Mouse (Mus musculus) neural tube, embryonic 13.5 days (tissue): ENCODE data around the gene Tox3. TPM values are rescaled to one million over a fixed set of nuclear protein-coding genes. Genes with fewer than 3 reads are reported as not detected.

Experiments
- ATAC-seq: fragments of 200-750 bp; cut with Nextera tagmentation; 2 replicates; pipeline ENCODE4 v1.8.0; 2017; ENCODE audit warnings: low read depth, mild to moderate bottlenecking, moderate TSS enrichment, moderate library complexity
- H3K27ac ChIP-seq: fragments of 300-500 bp; sonication (generic); replicated peaks from 2 replicates; pipeline ENCODE4 v1.5.1; 2015; ENCODE audit warnings: moderate library complexity, mild to moderate bottlenecking, inconsistent platforms
- H3K27me3 ChIP-seq: fragments of 300-500 bp; sonication (generic); 2 replicates; pipeline ENCODE4 v1.6.1; 2015; ENCODE audit warnings: mild to moderate bottlenecking, inconsistent platforms
- H3K36me3 ChIP-seq: fragments of 300-500 bp; sonication (generic); 2 replicates; pipeline ENCODE4 v1.6.1; 2015; ENCODE audit warnings: mild to moderate bottlenecking, inconsistent platforms
- H3K4me1 ChIP-seq: fragments of 300-500 bp; sonication (generic); replicated peaks from 2 replicates; pipeline ENCODE4 v1.6.1; 2015; ENCODE audit warnings: inconsistent platforms
- H3K4me2 ChIP-seq: fragments of 300-500 bp; sonication (generic); 2 replicates; pipeline ENCODE4 v1.6.1; 2015; ENCODE audit warnings: inconsistent platforms, mild to moderate bottlenecking, moderate library complexity
- H3K4me3 ChIP-seq: fragments of 300-500 bp; sonication (generic); 2 replicates; pipeline ENCODE4 v1.5.1; 2015; ENCODE audit warnings: mild to moderate bottlenecking, inconsistent platforms
- H3K9ac ChIP-seq: fragments of 300-500 bp; sonication (generic); 2 replicates; pipeline ENCODE4 v1.6.1; 2015; ENCODE audit warnings: moderate library complexity, mild to moderate bottlenecking, inconsistent platforms
- H3K9me3 ChIP-seq: fragments of 300-500 bp; sonication (generic); 2 replicates; pipeline ENCODE4 v1.6.1; 2016; ENCODE audit warnings: inconsistent platforms
- WGBS: fragments of 180-500 bp; shearing (Covaris S2); methylation state at CpG from one replicate; pipeline ENCODE4 v1.1.7; 2015; 5-methylcytosine and 5-hydroxymethylcytosine counted together
- polyA plus RNA-seq: library from polyadenylated mRNA; unstranded; fragments of >200 nt; fragmentation: Nextera tagmentation; extraction: Ambion mirVana; gene quantifications from 2 replicates; pipeline ENCODE4 v1.2.1, GENCODE M21; 2015

The Tox3 gene
- polyA plus RNA-seq, 1 experiment from 2014 or later: 39.2 TPM

GRCm38 (mm10) chr8:90314312-90314711, 33.8 kb downstream of the Tox3 start:
- Histone ChIP-seq H3K4me1 (peaks cover 12% of the 10 kb centered on the region), H3K4me2 (no peak overlapping the region), H3K27me3 (no peaks in the 10 kb centered on the region), H3K4me3 (no peak overlapping the region), H3K36me3 (peaks cover 10% of the 10 kb centered on the region; the same call in 1 of the 2 replicates), H3K9me3 (no peaks in the 10 kb centered on the region), H3K9ac (no peak overlapping the region), H3K27ac (no peak overlapping the region)
- no peak for ATAC-seq
- WGBS: 82% methylated on average over 7 of the region's 7 CpGs

- Histone ChIP-seq H3K4me3 (no peak overlapping the region), H3K4me2 (peak overlapping the region; percentile 32), H3K27ac (peak overlapping the region; percentile 70), H3K27me3 (no peaks in the 10 kb centered on the region), H3K9ac (no peak overlapping the region), H3K9me3 (no peaks in the 10 kb centered on the region), H3K4me1 (peaks cover 59% of the 10 kb centered on the region), H3K36me3 (peaks cover 9% of the 10 kb centered on the region; the same call in 1 of the 2 replicates)
- peak; percentile 69 for ATAC-seq
- WGBS: 23% methylated on average over 12 of the region's 12 CpGs
Measured at GRCm38 (mm10) chr8:90302951-90303350, 45.2 kb downstream of the Tox3 start.

- Histone ChIP-seq H3K4me1 (peaks cover 64% of the 10 kb centered on the region), H3K27ac (peak overlapping the region; percentile 70), H3K4me3 (no peak overlapping the region), H3K27me3 (no peaks in the 10 kb centered on the region), H3K36me3 (peaks cover 9% of the 10 kb centered on the region; the same call in 1 of the 2 replicates), H3K4me2 (peak overlapping the region; percentile 32), H3K9me3 (no peaks in the 10 kb centered on the region), H3K9ac (no peak overlapping the region)
- peak; percentile 86 for ATAC-seq
- 37% methylated on average over 5 of the region's 5 CpGs for WGBS
Measured at GRCm38 (mm10) chr8:90302252-90302651, 45.9 kb downstream of the Tox3 start.

- Histone ChIP-seq H3K9ac (peak overlapping the region; percentile 38; the same call in 1 of the 2 replicates), H3K9me3 (no peaks in the 10 kb centered on the region), H3K4me3 (no peak overlapping the region), H3K4me1 (peaks cover 67% of the 10 kb centered on the region), H3K36me3 (peaks cover 4% of the 10 kb centered on the region; the same call in 1 of the 2 replicates), H3K27ac (peak overlapping the region; percentile 70), H3K4me2 (peak overlapping the region; percentile 32), H3K27me3 (no peaks in the 10 kb centered on the region)
- ATAC-seq: no peak
- 31% methylated on average over 5 of the region's 5 CpGs for WGBS
Measured at GRCm38 (mm10) chr8:90301543-90301942, 46.6 kb downstream of the Tox3 start.

GRCm38 (mm10) chr8:90300973-90301372, 47.2 kb downstream of the Tox3 start:
- H3K27me3 ChIP-seq: no peaks in the 10 kb centered on the region
- no peaks in the 10 kb centered on the region for H3K36me3 ChIP-seq
- H3K9me3 ChIP-seq: no peaks in the 10 kb centered on the region
- WGBS: 37% methylated on average over 2 of the region's 2 CpGs
- no peak overlapping the region for H3K4me3 ChIP-seq
- no peak overlapping the region for H3K9ac ChIP-seq
- peaks cover 67% of the 10 kb centered on the region for H3K4me1 ChIP-seq
- no peak for ATAC-seq
- H3K4me2 ChIP-seq: no peak overlapping the region; the same call in 1 of the 2 replicates
- H3K27ac ChIP-seq: peak overlapping the region; percentile 70

GRCm38 (mm10) chr8:90294061-90294460, 54.1 kb downstream of the Tox3 start:
- Histone ChIP-seq H3K36me3 (no peaks in the 10 kb centered on the region; the same call in 1 of the 2 replicates), H3K9ac (no peak overlapping the region), H3K4me3 (no peak overlapping the region), H3K9me3 (no peaks in the 10 kb centered on the region), H3K4me1 (peaks cover 14% of the 10 kb centered on the region; the same call in 1 of the 2 replicates), H3K27me3 (no peaks in the 10 kb centered on the region), H3K4me2 (no peak overlapping the region), H3K27ac (no peak overlapping the region)
- 81% methylated on average over 3 of the region's 3 CpGs for WGBS
- ATAC-seq: no peak

- peaks cover 12% of the 10 kb centered on the region; the same call in 1 of the 2 replicates for H3K4me1 ChIP-seq
- no peaks in the 10 kb centered on the region for H3K9me3 ChIP-seq
- no peak overlapping the region for H3K27ac ChIP-seq
- no peak for ATAC-seq
- H3K36me3 ChIP-seq: no peaks in the 10 kb centered on the region; the same call in 1 of the 2 replicates
- H3K4me3 ChIP-seq: no peak overlapping the region
- no peak overlapping the region for H3K4me2 ChIP-seq
- 90% methylated on average over 6 of the region's 6 CpGs for WGBS
- no peaks in the 10 kb centered on the region for H3K27me3 ChIP-seq
- no peak overlapping the region for H3K9ac ChIP-seq
Measured at GRCm38 (mm10) chr8:90290811-90291210, 57.3 kb downstream of the Tox3 start.

GRCm38 (mm10) chr8:90276722-90277121, 71.4 kb downstream of the Tox3 start:
- peak; percentile 61; the same call in 1 of the 2 replicates for ATAC-seq
- Histone ChIP-seq H3K4me1 (peaks cover 78% of the 10 kb centered on the region), H3K9ac (0 out of 2 replicates have a peak overlapping the region, but pooled peaks have one; percentile 6), H3K36me3 (no peaks in the 10 kb centered on the region), H3K4me3 (no peak overlapping the region), H3K9me3 (no peaks in the 10 kb centered on the region), H3K27me3 (no peaks in the 10 kb centered on the region), H3K4me2 (peak overlapping the region; percentile 7), H3K27ac (peak overlapping the region; percentile 54)
- 39% methylated on average over 9 of the region's 9 CpGs for WGBS

- peak overlapping the region; percentile 53; the same call in 1 of the 2 replicates for H3K27ac ChIP-seq
- ATAC-seq: no peak
- no peak overlapping the region for H3K4me3 ChIP-seq
- no peaks in the 10 kb centered on the region for H3K9me3 ChIP-seq
- H3K36me3 ChIP-seq: no peaks in the 10 kb centered on the region
- H3K27me3 ChIP-seq: no peaks in the 10 kb centered on the region
- WGBS: 25% methylated on average over 7 of the region's 7 CpGs
- H3K4me2 ChIP-seq: no peak overlapping the region
- H3K9ac ChIP-seq: no peak overlapping the region
- peaks cover 87% of the 10 kb centered on the region for H3K4me1 ChIP-seq
Measured at GRCm38 (mm10) chr8:90273182-90273581, 75.0 kb downstream of the Tox3 start.

GRCm38 (mm10) chr8:90271920-90272319, 76.2 kb downstream of the Tox3 start:
- Histone ChIP-seq H3K4me1 (peaks cover 87% of the 10 kb centered on the region), H3K9ac (no peak overlapping the region), H3K27ac (peak overlapping the region; percentile 67), H3K4me2 (0 out of 2 replicates have a peak overlapping the region, but pooled peaks have one; percentile 9), H3K4me3 (no peak overlapping the region), H3K36me3 (no peaks in the 10 kb centered on the region), H3K27me3 (no peaks in the 10 kb centered on the region), H3K9me3 (no peaks in the 10 kb centered on the region)
- peak; percentile 47; the same call in 1 of the 2 replicates for ATAC-seq
- 34% methylated on average over 10 of the region's 10 CpGs for WGBS

- Histone ChIP-seq H3K4me2 (peak overlapping the region; percentile 15; the same call in 1 of the 2 replicates), H3K9ac (peak overlapping the region; percentile 10; the same call in 1 of the 2 replicates), H3K9me3 (no peaks in the 10 kb centered on the region), H3K4me3 (no peak overlapping the region), H3K4me1 (peaks cover 61% of the 10 kb centered on the region), H3K36me3 (no peaks in the 10 kb centered on the region), H3K27me3 (no peaks in the 10 kb centered on the region), H3K27ac (peak overlapping the region; percentile 75)
- 35% methylated on average over 12 of the region's 12 CpGs for WGBS
- no peak for ATAC-seq
Measured at GRCm38 (mm10) chr8:90267698-90268256, 80.4 kb downstream of the Tox3 start.

- H3K36me3 ChIP-seq: no peaks in the 10 kb centered on the region
- H3K4me3 ChIP-seq: no peak overlapping the region
- WGBS: 53% methylated on average over 3 of the region's 3 CpGs
- H3K9ac ChIP-seq: no peak overlapping the region
- H3K4me1 ChIP-seq: peaks cover 55% of the 10 kb centered on the region
- no peak; the same call in 1 of the 2 replicates for ATAC-seq
- no peaks in the 10 kb centered on the region for H3K27me3 ChIP-seq
- peak overlapping the region; percentile 75 for H3K27ac ChIP-seq
- H3K9me3 ChIP-seq: no peaks in the 10 kb centered on the region
- H3K4me2 ChIP-seq: no peak overlapping the region
Measured at GRCm38 (mm10) chr8:90266986-90267385, 81.2 kb downstream of the Tox3 start.
